Mouse (Mus musculus) frontal cortex, postnatal 36 days (tissue): ENCODE data around the gene Rb1.
A peak's percentile ranks its signal among the peaks of the same experiment; 100 is the strongest.

Source experiments
- DNase-seq, 2 experiments: peaks; one replicate each; pipeline ENCODE4 v3.0.0; 2022; ENCODE audit warnings: low spot score in 2 of 2

Rb1 gene

GRCm38 (mm10) chr14:73334926-73335805 is 9.5 kb upstream of the Rb1 start:
- DNase-seq: peak in 1 of 2 experiments; percentile 9

GRCm38 (mm10) chr14:73333880-73334279 is 8.3 kb upstream of the Rb1 start:
- DNase-seq: no peak

- DNase-seq: no peak
Observed at GRCm38 (mm10) chr14:73331386-73331785, 5.8 kb upstream of the Rb1 start.

- no peak for DNase-seq
Observed at GRCm38 (mm10) chr14:73329871-73330270, 4.2 kb upstream of the Rb1 start.

- no peak for DNase-seq
Observed at GRCm38 (mm10) chr14:73326511-73326910, 889 bp upstream of the Rb1 start.

GRCm38 (mm10) chr14:73324634-73325455 is 777 bp downstream of the Rb1 start:
- DNase-seq: peak; percentile 31 to 36

- DNase-seq: no peak
Observed at GRCm38 (mm10) chr14:73323965-73324364, 1.7 kb downstream of the Rb1 start.

GRCm38 (mm10) chr14:73322142-73322541 is 3.5 kb downstream of the Rb1 start:
- DNase-seq: no peak

GRCm38 (mm10) chr14:73316933-73317332 is 8.7 kb downstream of the Rb1 start:
- no peak for DNase-seq

GRCm38 (mm10) chr14:73313864-73314263 is 11.8 kb downstream of the Rb1 start:
- DNase-seq: no peak

GRCm38 (mm10) chr14:73313396-73313795 is 12.2 kb downstream of the Rb1 start:
- DNase-seq: no peak

- no peak for DNase-seq
Observed at GRCm38 (mm10) chr14:73312909-73313308, 12.7 kb downstream of the Rb1 start.

- no peak for DNase-seq
Observed at GRCm38 (mm10) chr14:73307490-73307889, 18.1 kb downstream of the Rb1 start.

- peak; percentile 23 to 75 for DNase-seq
Observed at GRCm38 (mm10) chr14:73303193-73303592, 22.4 kb downstream of the Rb1 start.

- DNase-seq: no peak
Observed at GRCm38 (mm10) chr14:73301856-73302255, 23.8 kb downstream of the Rb1 start.

GRCm38 (mm10) chr14:73295512-73295911 is 30.1 kb downstream of the Rb1 start:
- no peak for DNase-seq

GRCm38 (mm10) chr14:73293616-73294015 is 32.0 kb downstream of the Rb1 start:
- no peak for DNase-seq

GRCm38 (mm10) chr14:73292434-73292833 is 33.2 kb downstream of the Rb1 start:
- DNase-seq: no peak

GRCm38 (mm10) chr14:73289915-73290314 is 35.7 kb downstream of the Rb1 start:
- no peak for DNase-seq

- DNase-seq: no peak
Observed at GRCm38 (mm10) chr14:73280996-73281395, 44.6 kb downstream of the Rb1 start.

GRCm38 (mm10) chr14:73279096-73279495 is 46.5 kb downstream of the Rb1 start:
- no peak for DNase-seq

GRCm38 (mm10) chr14:73271807-73272206 is 53.8 kb downstream of the Rb1 start:
- DNase-seq: peak in 1 of 2 experiments; percentile 13

- DNase-seq: no peak
Observed at GRCm38 (mm10) chr14:73266166-73266565, 59.5 kb downstream of the Rb1 start.
